Mouse (Mus musculus) limb, embryonic 15.5 days (tissue): Measurements from ENCODE around the gene A830018L16Rik. TPM values are rescaled to one million over a fixed set of nuclear protein-coding genes. Genes with fewer than 3 reads are reported as not detected.

Source experiments
- ATAC-seq: fragments of 200-750 bp; cut with Nextera tagmentation; 2 replicates; pipeline ENCODE4 v1.8.0; 2017; ENCODE audit warnings: low read depth, moderate TSS enrichment; ENCODE audit not compliant: insufficient number of reproducible peaks, low FRiP score, low TSS enrichment
- H3K27ac ChIP-seq: fragments of 300-500 bp; sonication (generic); 2 replicates; pipeline ENCODE4 v1.5.1; 2015; ENCODE audit warnings: moderate library complexity, mild to moderate bottlenecking, inconsistent platforms
- H3K27me3 ChIP-seq: fragments of 300-500 bp; sonication (generic); 2 replicates; pipeline ENCODE4 v1.6.1; 2015; ENCODE audit warnings: inconsistent platforms
- H3K36me3 ChIP-seq: fragments of 300-500 bp; sonication (generic); 2 replicates; pipeline ENCODE4 v1.6.1; 2015; ENCODE audit warnings: inconsistent platforms
- H3K4me1 ChIP-seq: fragments of 300-500 bp; sonication (generic); 2 replicates; pipeline ENCODE4 v1.6.1; 2015; ENCODE audit warnings: inconsistent platforms
- H3K4me2 ChIP-seq: fragments of 300-500 bp; sonication (generic); 2 replicates; pipeline ENCODE4 v1.6.1; 2015; ENCODE audit warnings: mild to moderate bottlenecking, inconsistent platforms
- H3K4me3 ChIP-seq: fragments of 300-500 bp; sonication (generic); 2 replicates; pipeline ENCODE4 v1.5.1; 2015; ENCODE audit warnings: mild to moderate bottlenecking, inconsistent platforms
- H3K9ac ChIP-seq: fragments of 300-500 bp; sonication (generic); 2 replicates; pipeline ENCODE4 v1.6.1; 2015; ENCODE audit warnings: inconsistent platforms
- H3K9me3 ChIP-seq: fragments of 300-500 bp; sonication (generic); 2 replicates; pipeline ENCODE4 v1.6.1; 2016; ENCODE audit warnings: inconsistent platforms
- WGBS: fragments of 180-500 bp; shearing (Covaris S2); methylation state at CpG from one replicate; pipeline ENCODE4 v1.1.7; 2015; 5-methylcytosine and 5-hydroxymethylcytosine counted together
- polyA plus RNA-seq: library from polyadenylated mRNA; unstranded; fragments of >200 nt; fragmentation: Nextera tagmentation; extraction: Ambion mirVana; gene quantifications from 2 replicates; pipeline ENCODE4 v1.2.1, GENCODE M21; 2015

The A830018L16Rik gene
- polyA plus RNA-seq, 1 experiment from 2014 or later, result 1.9 TPM

DNA sequence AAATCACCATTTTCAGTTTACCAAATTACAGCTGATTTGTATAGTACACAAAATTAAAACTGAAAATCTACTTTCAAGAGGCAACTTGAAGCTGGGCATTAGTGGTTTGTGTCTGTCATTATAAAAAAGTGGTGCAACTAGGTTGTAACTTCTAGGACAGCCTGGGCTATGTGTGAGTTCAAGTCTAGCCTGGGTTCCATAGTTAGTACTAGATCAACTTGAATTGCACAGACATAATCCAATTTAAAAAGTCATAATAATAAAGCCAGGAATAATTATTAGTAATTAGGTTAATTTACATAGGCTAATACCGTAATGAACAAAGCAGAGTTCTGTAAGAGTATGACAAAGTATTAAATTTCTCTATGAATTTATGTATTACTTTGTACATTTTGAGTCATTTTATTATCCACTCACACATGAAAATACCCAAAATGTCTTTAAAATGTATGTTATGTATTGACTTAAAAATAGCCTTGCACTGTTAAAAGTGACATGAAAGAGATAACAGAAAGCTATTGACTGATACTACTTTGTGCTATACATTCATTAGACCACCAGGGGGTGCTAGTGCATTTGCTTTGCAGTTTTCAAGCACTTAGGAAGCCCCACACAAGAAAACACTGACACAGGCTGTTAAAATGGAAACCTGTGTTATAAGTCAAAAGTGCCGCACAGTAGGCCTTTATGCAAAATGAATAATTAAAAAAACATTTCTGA is 243.6 kb downstream of the A830018L16Rik start:
- Histone ChIP-seq H3K36me3 (no peaks in the 10 kb centered on the region), H3K4me1 (no peaks in the 10 kb centered on the region), H3K9me3 (no peaks in the 10 kb centered on the region), H3K4me3 (no peak overlapping the region), H3K27ac (no peak overlapping the region), H3K27me3 (no peaks in the 10 kb centered on the region), H3K9ac (no peak overlapping the region), H3K4me2 (no peak overlapping the region)
- 51% methylated on average over 2 of the region's 2 CpGs for WGBS
- no peak for ATAC-seq

GRCm38 (mm10) chr1:11658061-11658625 is 244.2 kb downstream of the A830018L16Rik start:
- H3K4me2 ChIP-seq, result no peak overlapping the region
- no peak overlapping the region for H3K4me3 ChIP-seq
- H3K9me3 ChIP-seq, result no peaks in the 10 kb centered on the region
- WGBS, result 42% methylated on average over 3 of the region's 3 CpGs
- no peaks in the 10 kb centered on the region for H3K27me3 ChIP-seq
- no peaks in the 10 kb centered on the region for H3K36me3 ChIP-seq
- no peak overlapping the region for H3K27ac ChIP-seq
- H3K9ac ChIP-seq, result no peak overlapping the region
- H3K4me1 ChIP-seq, result no peaks in the 10 kb centered on the region
- ATAC-seq, result no peak

DNA sequence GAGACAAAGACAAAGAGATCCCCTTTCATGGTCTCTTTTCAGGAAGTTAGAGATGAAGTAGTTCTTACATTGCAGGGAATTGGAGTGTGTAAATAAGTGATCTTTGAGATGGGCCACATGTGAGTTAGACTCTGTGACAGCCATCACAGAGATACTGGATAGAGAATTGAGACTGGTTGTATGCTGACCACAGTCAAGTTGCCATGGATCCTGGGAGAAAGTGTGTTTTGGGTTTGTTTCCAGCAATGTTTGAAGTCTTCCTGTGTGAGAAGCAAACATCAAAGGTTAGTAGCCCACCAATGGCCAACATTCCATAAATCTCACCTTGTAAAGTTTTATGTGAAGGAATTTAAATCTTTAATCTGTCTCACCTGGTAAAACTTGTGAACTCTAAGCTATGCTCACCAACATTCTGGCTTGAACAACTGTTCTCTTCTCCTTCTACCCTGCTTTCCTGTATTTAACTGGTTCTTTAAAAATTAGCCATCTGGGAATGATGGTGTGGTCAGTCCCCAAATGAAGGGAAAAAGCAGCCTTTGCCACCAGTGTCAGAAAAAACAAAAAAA is 330.9 kb downstream of the A830018L16Rik start:
- Histone ChIP-seq H3K4me2 (no peak overlapping the region), H3K9ac (no peak overlapping the region), H3K27me3 (no peaks in the 10 kb centered on the region), H3K36me3 (no peaks in the 10 kb centered on the region), H3K9me3 (no peaks in the 10 kb centered on the region), H3K4me3 (no peak overlapping the region), H3K4me1 (0 out of 2 replicates have a peak, but pooled peaks cover 3% of the 10 kb centered on the region), H3K27ac (no peak overlapping the region)
- ATAC-seq, result no peak

- Histone ChIP-seq H3K4me1 (0 out of 2 replicates have a peak, but pooled peaks cover 3% of the 10 kb centered on the region), H3K4me2 (no peak overlapping the region), H3K36me3 (no peaks in the 10 kb centered on the region), H3K27me3 (no peaks in the 10 kb centered on the region), H3K27ac (no peak overlapping the region), H3K9me3 (no peaks in the 10 kb centered on the region), H3K9ac (no peak overlapping the region), H3K4me3 (no peak overlapping the region)
- ATAC-seq, result no peak
- WGBS, result 28% methylated on average over 2 of the region's 2 CpGs
Observed at GRCm38 (mm10) chr1:11748424-11748823, 334.5 kb downstream of the A830018L16Rik start.

GRCm38 (mm10) chr1:11750065-11750464 is 336.2 kb downstream of the A830018L16Rik start:
- no peaks in the 10 kb centered on the region for H3K36me3 ChIP-seq
- no peaks in the 10 kb centered on the region for H3K9me3 ChIP-seq
- no peaks in the 10 kb centered on the region for H3K27me3 ChIP-seq
- H3K4me2 ChIP-seq, result no peak overlapping the region
- H3K27ac ChIP-seq, result no peak overlapping the region
- H3K9ac ChIP-seq, result no peak overlapping the region
- no peak for ATAC-seq
- H3K4me3 ChIP-seq, result no peak overlapping the region
- H3K4me1 ChIP-seq, result 0 out of 2 replicates have a peak, but pooled peaks cover 3% of the 10 kb centered on the region

- Histone ChIP-seq H3K4me2 (no peak overlapping the region), H3K9me3 (no peaks in the 10 kb centered on the region), H3K27me3 (no peaks in the 10 kb centered on the region), H3K36me3 (no peaks in the 10 kb centered on the region), H3K9ac (no peak overlapping the region), H3K4me3 (no peak overlapping the region), H3K27ac (no peak overlapping the region), H3K4me1 (0 out of 2 replicates have a peak, but pooled peaks cover 3% of the 10 kb centered on the region)
- no peak for ATAC-seq
- 47% methylated on average over 2 of the region's 2 CpGs for WGBS
Observed at GRCm38 (mm10) chr1:11750607-11751006, 336.7 kb downstream of the A830018L16Rik start.

GRCm38 (mm10) chr1:11751996-11752395 is 338.1 kb downstream of the A830018L16Rik start:
- no peak for ATAC-seq
- Histone ChIP-seq H3K27me3 (no peaks in the 10 kb centered on the region), H3K4me1 (0 out of 2 replicates have a peak, but pooled peaks cover 3% of the 10 kb centered on the region), H3K4me3 (no peak overlapping the region), H3K9ac (no peak overlapping the region), H3K27ac (no peak overlapping the region), H3K36me3 (no peaks in the 10 kb centered on the region), H3K9me3 (no peaks in the 10 kb centered on the region), H3K4me2 (no peak overlapping the region)

- H3K4me3 ChIP-seq, result no peak overlapping the region
- 26% methylated on average over 1 of the region's 1 CpGs for WGBS
- no peaks in the 10 kb centered on the region for H3K9me3 ChIP-seq
- no peak overlapping the region for H3K27ac ChIP-seq
- ATAC-seq, result no peak
- no peak overlapping the region for H3K4me2 ChIP-seq
- H3K27me3 ChIP-seq, result no peaks in the 10 kb centered on the region
- no peaks in the 10 kb centered on the region for H3K36me3 ChIP-seq
- H3K4me1 ChIP-seq, result no peaks in the 10 kb centered on the region
- H3K9ac ChIP-seq, result no peak overlapping the region
Observed at GRCm38 (mm10) chr1:11788264-11788663, 374.4 kb downstream of the A830018L16Rik start.

DNA sequence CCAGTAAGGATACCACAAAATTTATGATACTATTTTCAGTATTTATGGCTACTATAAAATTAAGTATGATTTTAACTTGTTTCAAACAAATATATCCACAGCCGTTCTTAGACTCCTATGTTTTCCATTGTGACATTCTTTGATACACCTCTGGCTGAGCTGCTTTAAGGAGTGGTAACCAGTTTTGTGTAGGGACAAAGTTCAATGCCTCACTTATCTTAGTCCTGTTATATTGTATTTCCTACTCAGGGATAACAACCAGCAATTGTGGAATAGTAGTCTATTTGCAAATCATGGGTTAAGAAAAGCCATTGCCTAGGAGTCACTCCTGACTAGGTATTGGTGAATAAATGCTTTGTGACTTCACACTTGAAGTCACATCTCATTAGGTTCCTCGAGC is 378.9 kb downstream of the A830018L16Rik start:
- no peak overlapping the region for H3K9ac ChIP-seq
- no peaks in the 10 kb centered on the region for H3K27me3 ChIP-seq
- H3K27ac ChIP-seq, result no peak overlapping the region
- H3K4me1 ChIP-seq, result no peaks in the 10 kb centered on the region
- 59% methylated on average over 2 of the region's 2 CpGs for WGBS
- no peak for ATAC-seq
- H3K4me3 ChIP-seq, result no peak overlapping the region
- no peaks in the 10 kb centered on the region for H3K36me3 ChIP-seq
- H3K4me2 ChIP-seq, result no peak overlapping the region
- no peaks in the 10 kb centered on the region for H3K9me3 ChIP-seq

GRCm38 (mm10) chr1:11795666-11796065 is 381.8 kb downstream of the A830018L16Rik start:
- ATAC-seq, result no peak
- 33% methylated on average over 2 of the region's 2 CpGs for WGBS

DNA sequence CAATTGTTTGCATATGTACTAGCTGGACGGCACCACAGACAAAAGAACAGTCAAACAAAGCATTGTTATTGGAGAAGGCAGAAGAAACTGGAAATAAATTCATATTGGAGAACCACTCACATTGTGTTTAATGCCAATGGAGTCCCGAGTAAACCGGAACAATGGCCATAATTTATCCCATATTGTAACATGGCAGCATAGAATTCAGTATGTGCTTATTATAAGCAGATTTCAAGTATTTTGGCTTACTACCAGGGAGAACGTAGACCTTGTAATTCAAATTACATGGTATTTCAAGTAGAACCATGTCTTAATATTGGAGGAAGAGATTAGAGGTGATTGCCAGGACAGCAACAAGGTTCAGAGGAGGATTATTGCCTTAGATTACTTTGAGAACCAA is 458.9 kb downstream of the A830018L16Rik start:
- Histone ChIP-seq H3K9me3 (no peaks in the 10 kb centered on the region), H3K4me2 (no peak overlapping the region), H3K36me3 (no peaks in the 10 kb centered on the region), H3K4me3 (no peak overlapping the region), H3K27me3 (no peaks in the 10 kb centered on the region), H3K4me1 (no peaks in the 10 kb centered on the region), H3K27ac (no peak overlapping the region), H3K9ac (no peak overlapping the region)
- ATAC-seq, result no peak
- 54% methylated on average over 4 of the region's 4 CpGs for WGBS

More at GRCm38 (mm10) chr1:11795666-11796065, 381.8 kb downstream of the A830018L16Rik start:
- Histone ChIP-seq H3K36me3 (no peaks in the 10 kb centered on the region), H3K9ac (no peak overlapping the region), H3K27ac (no peak overlapping the region), H3K4me1 (no peaks in the 10 kb centered on the region), H3K27me3 (no peaks in the 10 kb centered on the region), H3K9me3 (no peaks in the 10 kb centered on the region), H3K4me3 (no peak overlapping the region), H3K4me2 (no peak overlapping the region)

DNA sequence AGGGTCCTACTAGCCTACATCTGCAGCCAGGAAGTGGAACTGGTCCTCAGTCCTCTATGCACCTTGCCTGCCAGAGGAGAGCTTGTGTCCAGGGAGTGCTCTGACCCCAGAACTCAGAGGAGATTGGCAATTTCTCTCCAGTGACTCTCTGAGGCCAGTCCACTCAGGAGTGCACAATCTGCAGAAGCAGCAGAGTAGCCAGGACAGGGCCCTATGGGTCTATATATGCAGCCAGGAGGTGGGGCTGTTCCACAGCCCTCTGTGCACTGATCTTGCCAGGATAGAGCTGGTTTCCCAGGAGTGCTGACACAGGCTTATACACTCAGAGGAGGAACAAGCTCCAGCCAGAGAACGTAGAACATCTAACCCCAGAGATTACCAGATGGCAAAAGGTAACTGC is 459.7 kb downstream of the A830018L16Rik start:
- Histone ChIP-seq H3K4me3 (no peak overlapping the region), H3K27me3 (no peaks in the 10 kb centered on the region), H3K4me1 (no peaks in the 10 kb centered on the region), H3K36me3 (no peaks in the 10 kb centered on the region), H3K9me3 (no peaks in the 10 kb centered on the region), H3K4me2 (no peak overlapping the region), H3K27ac (no peak overlapping the region), H3K9ac (no peak overlapping the region)
- no peak for ATAC-seq
- WGBS, result 64% methylated on average over 1 of the region's 1 CpGs
